Mouse (Mus musculus): ENCODE results near the gene Tbc1d2b. TPM values are rescaled to one million over a fixed set of nuclear protein-coding genes. Genes with fewer than 3 reads are reported as not detected.

Tbc1d2b gene
- 20.3 TPM for polyA plus RNA-seq (2014; fragmentation: Illumina TruSeq; extraction: RNeasy Lipid Tissue Mini Kit (QIAGEN cat#74804); ENCODE audit: low read depth, low replicate concordance)

DNA sequence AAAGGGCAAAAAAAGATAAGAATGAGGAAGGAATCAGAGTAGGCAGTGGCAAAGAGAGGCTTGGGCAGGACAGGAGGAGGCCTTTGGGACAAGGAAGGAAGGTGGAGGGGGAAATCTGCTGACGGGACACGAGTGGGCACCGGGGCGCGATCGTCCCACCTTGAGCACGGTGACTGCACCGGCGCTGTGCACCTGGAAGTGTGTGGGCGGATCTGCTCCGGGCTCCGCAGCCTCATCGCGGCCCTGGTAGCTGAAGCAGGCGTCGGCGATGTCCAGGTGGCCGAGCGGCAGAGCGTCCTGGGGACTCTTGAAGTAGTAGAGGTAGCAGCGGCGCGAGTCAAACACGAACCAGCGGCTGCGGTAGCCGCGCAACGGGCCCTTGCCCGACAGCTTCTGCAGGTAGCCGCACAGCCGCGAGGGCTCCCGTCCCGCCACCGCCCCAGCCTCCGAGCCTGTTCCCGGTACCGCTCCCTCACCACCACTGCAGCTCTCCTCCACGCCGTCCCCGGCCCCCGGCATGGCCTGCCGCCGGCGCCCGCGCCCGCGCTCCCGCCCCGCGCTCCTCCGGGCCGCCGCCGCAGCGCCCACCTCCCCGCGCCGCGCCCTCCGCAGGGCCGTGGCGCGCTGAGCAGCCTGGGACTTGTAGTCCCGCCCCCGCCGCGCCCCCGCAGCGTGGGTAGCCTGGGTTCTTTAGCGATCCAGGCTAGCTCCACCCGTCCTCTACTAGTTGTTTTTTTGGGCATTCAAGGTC is at the start of gene Tbc1d2b:
Tbc1d2b (minus strand) TSS at position 612 of the 751 bp plus-strand sequence.

DNA sequence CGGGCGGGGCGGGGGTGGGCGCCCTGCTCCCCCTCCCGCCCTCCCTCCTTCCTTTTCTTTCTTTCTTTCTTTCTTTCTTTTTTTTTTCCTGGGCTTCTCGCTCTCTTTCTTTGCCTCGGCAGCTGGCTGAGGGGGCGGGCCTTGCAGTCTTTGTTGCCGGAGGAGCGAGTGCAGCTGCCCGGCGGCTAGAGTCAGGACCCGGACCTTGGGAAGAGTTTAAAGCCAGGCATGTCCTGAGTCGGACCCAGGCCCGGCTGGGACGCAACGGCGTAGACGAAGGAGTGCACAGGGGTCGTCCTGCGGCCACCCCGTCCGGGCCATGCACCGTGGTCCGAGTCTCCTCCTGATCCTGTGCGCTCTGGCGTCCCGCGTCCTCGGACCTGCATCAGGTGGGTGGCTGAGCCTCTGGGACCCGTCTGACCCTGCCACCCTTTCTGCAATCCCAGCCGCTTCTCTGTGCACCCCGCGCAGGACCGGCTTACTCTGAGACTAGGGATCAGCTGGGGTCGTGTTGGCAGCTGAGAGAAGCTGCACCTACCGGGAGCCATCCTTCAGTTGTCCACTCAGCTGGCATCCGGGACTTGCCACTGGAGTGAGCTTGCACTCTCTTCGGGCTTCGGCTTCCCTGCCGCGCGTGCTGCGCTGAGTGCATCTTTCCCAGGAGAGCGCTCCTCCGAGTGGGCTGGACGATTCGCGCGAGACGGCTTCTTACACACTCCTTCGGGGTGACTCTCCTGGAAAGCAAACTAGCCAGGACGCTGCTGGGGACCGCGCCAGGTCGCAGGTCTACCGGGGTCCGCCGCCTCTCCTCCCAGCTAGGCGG is 107.5 kb downstream of the Tbc1d2b start, which contains the start of gene Adamts7:
Adamts7 (plus strand) TSS at position 144 of the 823 bp plus-strand sequence.

Other genes with a start within 250 kb of the Tbc1d2b start
- 214 TPM for gene Ctsh, start 216.7 kb downstream of the Tbc1d2b start, polyA plus RNA-seq (2014; fragmentation: Illumina TruSeq; extraction: RNeasy Lipid Tissue Mini Kit (QIAGEN cat#74804); ENCODE audit: low read depth, low replicate concordance)
- gene Morf4l1, start 156.0 kb downstream of the Tbc1d2b start, polyA plus RNA-seq (2014; fragmentation: Illumina TruSeq; extraction: RNeasy Lipid Tissue Mini Kit (QIAGEN cat#74804); ENCODE audit: low read depth, low replicate concordance), result 285 TPM
- gene Adamts7, start 107.7 kb downstream of the Tbc1d2b start, polyA plus RNA-seq (2014; fragmentation: Illumina TruSeq; extraction: RNeasy Lipid Tissue Mini Kit (QIAGEN cat#74804); ENCODE audit: low read depth, low replicate concordance), result 1.7 TPM

Measured in adipose tissue, adult 10 weeks (tissue).